Mouse (Mus musculus) embryonic facial prominence, embryonic 14.5 days (tissue): ENCODE measurements around the gene Ndrg4. TPM values are rescaled to one million over a fixed set of nuclear protein-coding genes. Genes with fewer than 3 reads are reported as not detected.

Source experiments
- ATAC-seq: fragments of 200-750 bp; cut with Nextera tagmentation; 2 replicates; pipeline ENCODE4 v1.8.0; 2017; ENCODE audit warnings: low read depth, moderate number of reproducible peaks, moderate TSS enrichment
- DNase-seq: peaks from one replicate; pipeline ENCODE4 v3.0.0-alpha.2; 2015; ENCODE audit warnings: low spot score
- H3K27ac ChIP-seq: fragments of 300-500 bp; sonication (generic); replicated peaks from 2 replicates; pipeline ENCODE4 v1.5.1; 2014; ENCODE audit warnings: low read depth, mild to moderate bottlenecking, low read length, moderate library complexity
- H3K27me3 ChIP-seq: fragments of 300-500 bp; sonication (generic); replicated peaks from 2 replicates; pipeline ENCODE4 v1.6.1; 2014; ENCODE audit warnings: low read length; ENCODE audit not compliant: control insufficient read depth, insufficient read depth
- H3K36me3 ChIP-seq: fragments of 300-500 bp; sonication (generic); 2 replicates; pipeline ENCODE4 v1.6.1; 2014; ENCODE audit warnings: low read length, mixed read lengths; ENCODE audit not compliant: control insufficient read depth, insufficient read depth
- H3K4me1 ChIP-seq: fragments of 300-500 bp; sonication (generic); 2 replicates; pipeline ENCODE4 v1.6.1; 2014; ENCODE audit warnings: antibody characterized with exemption, low read length; ENCODE audit not compliant: control insufficient read depth, insufficient read depth
- H3K4me2 ChIP-seq: fragments of 300-500 bp; sonication (generic); 2 replicates; pipeline ENCODE4 v1.6.1; 2014; ENCODE audit warnings: low read depth, mild to moderate bottlenecking, low read length, moderate library complexity, mixed read lengths
- H3K4me3 ChIP-seq: fragments of 300-500 bp; sonication (generic); 2 replicates; pipeline ENCODE4 v1.5.1; 2014; ENCODE audit warnings: low read depth, mild to moderate bottlenecking, low read length
- H3K9ac ChIP-seq: fragments of 300-500 bp; sonication (generic); 2 replicates; pipeline ENCODE4 v1.6.1; 2014; ENCODE audit warnings: low read depth, mild to moderate bottlenecking, low read length, moderate library complexity, mixed read lengths
- H3K9me3 ChIP-seq: fragments of 300-500 bp; sonication (generic); 2 replicates; pipeline ENCODE4 v1.6.1; 2016; ENCODE audit warnings: low read length; ENCODE audit not compliant: control insufficient read depth
- WGBS: fragments of 180-500 bp; shearing (Covaris S2); extraction: QIAGEN DNeasy Blood & Tissue Kit; methylation state at CpG from one replicate; pipeline ENCODE4 v1.1.7; 2014; 5-methylcytosine and 5-hydroxymethylcytosine counted together
- polyA plus RNA-seq: library from polyadenylated mRNA; unstranded; fragments of >200 nt; fragmentation: Nextera tagmentation; extraction: Ambion mirVana; gene quantifications from 2 replicates; pipeline ENCODE4 v1.2.1, GENCODE M21; 2014

The Ndrg4 gene
- polyA plus RNA-seq, 1 experiment from 2014 or later = 53.4 TPM

GRCm38 (mm10) chr8:95716546-95717335 lies 40.0 kb downstream of the Ndrg4 start:
- no peak for DNase-seq
- Histone ChIP-seq H3K9me3 (no peaks in the 10 kb centered on the region), H3K4me3 (peak overlapping the region; percentile 86), H3K27ac (no peak overlapping the region), H3K9ac (peak overlapping the region; percentile 80), H3K36me3 (peaks cover 39% of the 10 kb centered on the region), H3K27me3 (no peaks in the 10 kb centered on the region), H3K4me1 (peaks cover 11% of the 10 kb centered on the region), H3K4me2 (peak overlapping the region; percentile 72)
- 0 out of 2 replicates have a peak, but pooled peaks have one; percentile 0 for ATAC-seq
- WGBS = 15% methylated on average over 21 of the region's 21 CpGs

DNA sequence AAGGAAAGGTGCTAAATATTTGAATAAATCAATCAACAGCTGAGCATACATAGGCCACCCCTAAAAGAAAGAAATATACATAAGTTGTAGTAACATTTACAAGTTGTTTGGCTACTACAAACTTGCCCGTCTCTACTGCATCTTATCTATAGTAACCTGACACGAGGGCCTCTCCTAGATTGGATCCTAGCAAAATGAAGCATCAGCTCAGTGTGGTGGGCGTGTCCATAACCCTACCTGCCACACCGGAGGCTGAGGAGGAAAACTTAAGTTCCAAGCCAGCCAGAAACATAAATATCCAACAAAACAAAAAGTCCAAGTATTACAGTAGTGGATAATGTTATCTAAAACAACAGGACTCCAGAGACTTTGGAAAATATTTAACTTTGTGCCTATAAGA lies 50.8 kb downstream of the Ndrg4 start:
- DNase-seq = no peak
- Histone ChIP-seq H3K4me2 (no peak overlapping the region), H3K4me1 (no peaks in the 10 kb centered on the region), H3K27ac (no peak overlapping the region), H3K27me3 (no peaks in the 10 kb centered on the region), H3K9ac (no peak overlapping the region), H3K9me3 (no peaks in the 10 kb centered on the region), H3K36me3 (peaks cover 94% of the 10 kb centered on the region), H3K4me3 (no peak overlapping the region)
- WGBS = 90% methylated on average over 4 of the region's 4 CpGs
- ATAC-seq = no peak

- Histone ChIP-seq H3K4me2 (no peak overlapping the region), H3K27me3 (no peaks in the 10 kb centered on the region), H3K4me1 (no peaks in the 10 kb centered on the region), H3K27ac (no peak overlapping the region), H3K9ac (no peak overlapping the region), H3K9me3 (no peaks in the 10 kb centered on the region), H3K36me3 (peaks cover 94% of the 10 kb centered on the region), H3K4me3 (no peak overlapping the region)
- peak; percentile 16 for DNase-seq
- no peak for ATAC-seq
- 80% methylated on average over 7 of the region's 7 CpGs for WGBS
Observed at GRCm38 (mm10) chr8:95738596-95738995, 61.8 kb downstream of the Ndrg4 start.

DNA sequence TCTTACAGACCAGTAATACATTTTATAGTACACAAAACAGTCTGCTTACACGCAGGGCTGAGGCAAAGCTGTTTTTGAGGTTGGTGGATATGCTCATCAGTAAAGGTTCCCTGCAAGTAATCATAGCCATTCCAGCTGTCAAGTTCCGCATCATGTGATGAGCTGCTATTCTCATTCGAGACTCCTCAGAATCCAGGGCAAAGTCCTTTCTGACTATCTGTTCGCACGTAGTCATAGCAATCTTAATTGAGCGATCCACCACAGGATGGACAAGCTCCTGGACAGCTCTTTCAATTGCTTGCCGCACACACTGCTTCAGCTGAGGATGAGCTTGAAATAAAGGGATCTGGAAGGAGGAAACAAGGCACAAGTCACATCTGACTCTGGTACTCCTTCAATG lies 65.0 kb downstream of the Ndrg4 start:
- Histone ChIP-seq H3K27ac (no peak overlapping the region), H3K4me3 (no peak overlapping the region), H3K27me3 (no peaks in the 10 kb centered on the region), H3K4me1 (no peaks in the 10 kb centered on the region), H3K4me2 (no peak overlapping the region), H3K9ac (no peak overlapping the region), H3K9me3 (no peaks in the 10 kb centered on the region), H3K36me3 (peaks cover 97% of the 10 kb centered on the region)
- no peak for ATAC-seq
- DNase-seq = no peak
- 90% methylated on average over 7 of the region's 7 CpGs for WGBS

GRCm38 (mm10) chr8:95748028-95748427 lies 71.2 kb downstream of the Ndrg4 start:
- ATAC-seq (no peak), DNase-seq (no peak)
- Histone ChIP-seq H3K27me3 (no peaks in the 10 kb centered on the region), H3K27ac (no peak overlapping the region), H3K4me1 (no peaks in the 10 kb centered on the region), H3K4me3 (no peak overlapping the region), H3K9me3 (no peaks in the 10 kb centered on the region), H3K36me3 (peaks cover 94% of the 10 kb centered on the region), H3K9ac (no peak overlapping the region), H3K4me2 (no peak overlapping the region)
- WGBS = 91% methylated on average over 4 of the region's 4 CpGs

DNA sequence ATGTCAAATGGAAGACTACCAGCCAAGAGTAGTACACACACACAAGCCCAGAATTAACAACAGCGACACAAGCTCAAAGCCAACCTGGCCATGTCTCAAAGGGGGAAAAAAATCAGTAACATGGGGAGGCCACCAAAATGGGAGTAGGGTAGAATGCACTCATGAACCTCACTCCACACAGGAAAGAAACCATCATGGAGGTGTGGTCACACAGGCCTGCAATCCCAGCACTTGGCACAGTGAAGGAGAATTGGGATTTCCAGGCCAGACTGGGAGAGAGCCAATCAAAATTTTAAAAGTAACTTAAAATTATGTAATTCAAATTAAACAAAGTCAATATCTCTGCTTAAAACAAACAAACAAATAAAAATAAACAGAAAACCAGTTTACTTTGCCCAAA lies 75.1 kb downstream of the Ndrg4 start:
- Histone ChIP-seq H3K4me2 (no peak overlapping the region), H3K9ac (no peak overlapping the region), H3K4me3 (no peak overlapping the region), H3K9me3 (no peaks in the 10 kb centered on the region), H3K27me3 (no peaks in the 10 kb centered on the region), H3K27ac (no peak overlapping the region), H3K4me1 (no peaks in the 10 kb centered on the region), H3K36me3 (peaks cover 90% of the 10 kb centered on the region)
- WGBS = 94% methylated on average over 1 of the region's 1 CpGs
- ATAC-seq = no peak
- DNase-seq = no peak

GRCm38 (mm10) chr8:95760323-95760722 lies 83.5 kb downstream of the Ndrg4 start:
- DNase-seq = no peak
- no peak for ATAC-seq
- no peaks in the 10 kb centered on the region for H3K4me1 ChIP-seq
- no peak overlapping the region for H3K9ac ChIP-seq
- 94% methylated on average over 6 of the region's 6 CpGs for WGBS
- H3K4me2 ChIP-seq = no peak overlapping the region
- no peaks in the 10 kb centered on the region for H3K9me3 ChIP-seq
- H3K4me3 ChIP-seq = no peak overlapping the region
- H3K27me3 ChIP-seq = no peaks in the 10 kb centered on the region
- H3K36me3 ChIP-seq = peaks cover 93% of the 10 kb centered on the region
- no peak overlapping the region for H3K27ac ChIP-seq

GRCm38 (mm10) chr8:95764133-95764532 lies 87.4 kb downstream of the Ndrg4 start:
- Histone ChIP-seq H3K4me2 (no peak overlapping the region), H3K9me3 (no peaks in the 10 kb centered on the region), H3K4me3 (no peak overlapping the region), H3K27ac (no peak overlapping the region), H3K9ac (no peak overlapping the region), H3K36me3 (peaks cover 95% of the 10 kb centered on the region), H3K4me1 (no peaks in the 10 kb centered on the region), H3K27me3 (no peaks in the 10 kb centered on the region)
- no peak for ATAC-seq
- 88% methylated on average over 1 of the region's 1 CpGs for WGBS
- DNase-seq = no peak
